In genomic region chr11:102106911-102107310, GRCm38 (mm10) we compare ENCODE assay signal across 15 mouse cellular contexts. TPM values are rescaled to one million over a fixed set of nuclear protein-coding genes. Genes with fewer than 3 reads are reported as not detected.
DNase-seq lines count a peak whose midpoint lies in the region; ATAC-seq and TF ChIP-seq lines count a peak whose summit lies in the region.
"Had no signal": no experiment of that assay in that cellular context is flagged by ENCODE, and none has a peak within 500 bp of the region (broad histone marks: within the 10 kb centered on the region; RNA-seq: fewer than 3 reads in every experiment).

No protein-coding gene starts in this region.

- 3% methylated on average over 21 of the region's 21 CpGs for WGBS in forebrain, embryonic 12.5 days
- 0% methylated on average over 21 of the region's 21 CpGs for WGBS in forebrain, embryonic 14.5 days
- 5% methylated on average over 21 of the region's 21 CpGs for WGBS in kidney, adult 2 months
- 2% methylated on average over 20 of the region's 21 CpGs for WGBS in intestine, postnatal 0 days

- DNase-seq in forebrain, embryonic 14.5 days (ENCODE audit: low spot score) = no peak
- peak; percentile 31 for DNase-seq in kidney, postnatal 10 days
- no peak for DNase-seq in kidney, adult 2 months
- peak; percentile 36 for DNase-seq in ES-CJ7 (ENCODE audit: low read depth, low spot score)
- DNase-seq in cerebellum, adult 11-12 months = no peak
- DNase-seq: adrenal gland, postnatal 36 days; cerebellum, adult 9-11 months; gastrocnemius, postnatal 10 days; kidney, adult 11 months had no signal

- no peak for TF ChIP-seq POLR2A in kidney, adult 2 months (IDR thresholded peaks at IDR 0.05; ENCODE audit: low read depth, low read length)

- 0 out of 2 replicates have a peak overlapping the region, but pooled peaks have one; percentile 1 for H3K4me3 ChIP-seq in forebrain, embryonic 12.5 days (replicated peaks)
- H3K4me3 ChIP-seq in forebrain, embryonic 14.5 days (ENCODE audit: low read depth, low read length) = no peak overlapping the region
- H3K4me3 ChIP-seq in kidney, adult 2 months (ENCODE audit: insufficient read depth, low read depth, low read length) = no peak overlapping the region
- H3K4me3 ChIP-seq in intestine, postnatal 0 days (ENCODE audit: low read depth, low read length) = 0 out of 2 replicates have a peak overlapping the region, but pooled peaks have one; percentile 7

- H3K27ac ChIP-seq in forebrain, embryonic 12.5 days = no peak overlapping the region
- H3K27ac ChIP-seq in forebrain, embryonic 14.5 days (ENCODE audit: low read depth, low read length) = no peak overlapping the region
- H3K27ac ChIP-seq in kidney, adult 2 months (ENCODE audit: insufficient read depth, low read depth, low read length) = no peak overlapping the region
- no peak overlapping the region for H3K27ac ChIP-seq in intestine, postnatal 0 days (ENCODE audit: low read depth, low read length)

- no peak for ATAC-seq in forebrain, embryonic 12.5 days (ENCODE audit: low FRiP score)
- ATAC-seq in forebrain, embryonic 14.5 days = no peak
- no peak for ATAC-seq in intestine, postnatal 0 days
- no peak for ATAC-seq in megakaryocyte-erythroid progenitor cell, adult 5-6 weeks (replicated peaks; ENCODE audit: low FRiP score, low TSS enrichment, poor library complexity, severe bottlenecking)
- ATAC-seq: Patski had no signal

- 0 out of 2 replicates have a peak, but pooled peaks cover 4% of the 10 kb centered on the region for H3K4me1 ChIP-seq in forebrain, embryonic 12.5 days
- no peaks in the 10 kb centered on the region for H3K4me1 ChIP-seq in forebrain, embryonic 14.5 days (ENCODE audit: control insufficient read depth, insufficient read depth, low read length)
- no peaks in the 10 kb centered on the region for H3K4me1 ChIP-seq in kidney, adult 2 months (ENCODE audit: control insufficient read depth, insufficient read depth, low read length)
- no peaks in the 10 kb centered on the region for H3K4me1 ChIP-seq in intestine, postnatal 0 days (replicated peaks; ENCODE audit: control insufficient read depth, insufficient read depth, low read length)

- H3K4me2 ChIP-seq in forebrain, embryonic 12.5 days = no peak overlapping the region; the same call in 1 of the 2 replicates
- H3K4me2 ChIP-seq in forebrain, embryonic 14.5 days (ENCODE audit: low read length) = no peak overlapping the region
- H3K4me2 ChIP-seq in intestine, postnatal 0 days (replicated peaks; ENCODE audit: low read depth) = 0 out of 2 replicates have a peak overlapping the region, but pooled peaks have one; percentile 24

- H3K9ac ChIP-seq in forebrain, embryonic 12.5 days = no peak overlapping the region
- no peak overlapping the region for H3K9ac ChIP-seq in forebrain, embryonic 14.5 days (ENCODE audit: low read length)
- no peak overlapping the region for H3K9ac ChIP-seq in intestine, postnatal 0 days (ENCODE audit: low read depth, low read length)

- TF ChIP-seq CTCF in kidney, adult 2 months (conservative IDR thresholded peaks at IDR 0.05; ENCODE audit: insufficient read depth, insufficient read length, low read depth, low read length) = no peak
- no peak for TF ChIP-seq CTCF in intestine, postnatal 0 days (IDR thresholded peaks at IDR 0.05; ENCODE audit: low read depth)

- no peaks in the 10 kb centered on the region for H3K36me3 ChIP-seq in forebrain, embryonic 12.5 days (replicated peaks)
- no peaks in the 10 kb centered on the region for H3K36me3 ChIP-seq in forebrain, embryonic 14.5 days (ENCODE audit: control insufficient read depth, insufficient read depth, low read length)
- no peaks in the 10 kb centered on the region for H3K36me3 ChIP-seq in kidney, adult 2 months (ENCODE audit: control insufficient read depth, insufficient read depth, low read length)
- no peaks in the 10 kb centered on the region for H3K36me3 ChIP-seq in intestine, postnatal 0 days (ENCODE audit: control insufficient read depth, insufficient read depth)

- no peaks in the 10 kb centered on the region for H3K9me3 ChIP-seq in forebrain, embryonic 12.5 days
- no peaks in the 10 kb centered on the region for H3K9me3 ChIP-seq in forebrain, embryonic 14.5 days (replicated peaks; ENCODE audit: control insufficient read depth, low read length)
- H3K9me3 ChIP-seq in intestine, postnatal 0 days (ENCODE audit: control insufficient read depth) = no peaks in the 10 kb centered on the region

- peaks cover 76% of the 10 kb centered on the region for H3K27me3 ChIP-seq in forebrain, embryonic 12.5 days
- H3K27me3 ChIP-seq in forebrain, embryonic 14.5 days (replicated peaks; ENCODE audit: control insufficient read depth, insufficient read depth, low read length) = peaks cover 52% of the 10 kb centered on the region
- H3K27me3 ChIP-seq in kidney, adult 2 months (replicated peaks; ENCODE audit: control insufficient read depth, insufficient read depth, low read length) = no peaks in the 10 kb centered on the region
- peaks cover 63% of the 10 kb centered on the region for H3K27me3 ChIP-seq in intestine, postnatal 0 days (replicated peaks; ENCODE audit: control insufficient read depth, insufficient read depth, low read length)

RNA-seq across cellular contexts. Expression of gene Pyy, which starts 0.7 kb away (rescaled TPM):
- polyA plus RNA-seq in forebrain, embryonic 12.5 days (2016; fragmentation: Nextera tagmentation; extraction: Ambion mirVana) = not detected in 2 replicates
- not detected in 2 replicates for polyA plus RNA-seq in forebrain, embryonic 14.5 days (2014; fragmentation: Nextera tagmentation; extraction: Ambion mirVana)
- polyA plus RNA-seq in kidney, adult 2 months (2012; rRNA removed) = not detected in 2 replicates
- polyA plus RNA-seq in intestine, postnatal 0 days (2015; fragmentation: Nextera tagmentation; extraction: Ambion mirVana) = 181 and 192 TPM in 2 replicates
- total RNA-seq in megakaryocyte-erythroid progenitor cell, adult 5-6 weeks (2014; fragmentation: Nextera tagmentation) = not detected in 2 replicates
- not detected in 2 replicates for total RNA-seq in megakaryocyte-erythroid progenitor cell, adult 5-6 weeks (2017)
- total RNA-seq: adrenal gland, postnatal 36 days; gastrocnemius, postnatal 10 days; left cerebral cortex, postnatal 25 days had no signal
- polyA plus RNA-seq: Patski had no signal

RNA-seq across cellular contexts. Expression of gene Ppy, which starts 5.8 kb away (rescaled TPM):
- not detected in 2 replicates for polyA plus RNA-seq in forebrain, embryonic 12.5 days (2016; fragmentation: Nextera tagmentation; extraction: Ambion mirVana)
- not detected in 2 replicates for polyA plus RNA-seq in forebrain, embryonic 14.5 days (2014; fragmentation: Nextera tagmentation; extraction: Ambion mirVana)
- polyA plus RNA-seq in kidney, adult 2 months (2012; rRNA removed) = not detected in 2 replicates
- 1.2 and 3.4 TPM in 2 replicates for polyA plus RNA-seq in intestine, postnatal 0 days (2015; fragmentation: Nextera tagmentation; extraction: Ambion mirVana)
- total RNA-seq in megakaryocyte-erythroid progenitor cell, adult 5-6 weeks (2014; fragmentation: Nextera tagmentation) = not detected in 2 replicates
- total RNA-seq in megakaryocyte-erythroid progenitor cell, adult 5-6 weeks (2017) = not detected in 2 replicates
- total RNA-seq: adrenal gland, postnatal 36 days; gastrocnemius, postnatal 10 days; left cerebral cortex, postnatal 25 days had no signal
- polyA plus RNA-seq: Patski; stomach, embryonic 14.5 days had no signal

RNA-seq across cellular contexts. Expression of gene Mpp2, which starts 18.6 kb away (rescaled TPM):
- polyA plus RNA-seq in forebrain, embryonic 12.5 days (2016; fragmentation: Nextera tagmentation; extraction: Ambion mirVana) = 24.9 and 27.9 TPM in 2 replicates
- 15.3 and 16.8 TPM in 2 replicates for polyA plus RNA-seq in forebrain, embryonic 14.5 days (2014; fragmentation: Nextera tagmentation; extraction: Ambion mirVana)
- 4.9 and 5.9 TPM in 2 replicates for polyA plus RNA-seq in kidney, adult 2 months (2012; rRNA removed)
- 1.7 and 2.2 TPM in 2 replicates for polyA plus RNA-seq in intestine, postnatal 0 days (2015; fragmentation: Nextera tagmentation; extraction: Ambion mirVana)
- 3.2 and 3.7 TPM in 2 replicates for total RNA-seq in megakaryocyte-erythroid progenitor cell, adult 5-6 weeks (2014; fragmentation: Nextera tagmentation)
- total RNA-seq in megakaryocyte-erythroid progenitor cell, adult 5-6 weeks (2017) = 3.1 and 4.2 TPM in 2 replicates

RNA-seq across cellular contexts. Expression of gene Nags, which starts 38.4 kb away (rescaled TPM):
- not detected in 2 replicates for polyA plus RNA-seq in forebrain, embryonic 12.5 days (2016; fragmentation: Nextera tagmentation; extraction: Ambion mirVana)
- 0.14 and 0.17 TPM in 2 replicates for polyA plus RNA-seq in forebrain, embryonic 14.5 days (2014; fragmentation: Nextera tagmentation; extraction: Ambion mirVana)
- 0.23 and 0.39 TPM in 2 replicates for polyA plus RNA-seq in kidney, adult 2 months (2012; rRNA removed)
- polyA plus RNA-seq in intestine, postnatal 0 days (2015; fragmentation: Nextera tagmentation; extraction: Ambion mirVana) = 37.9 and 40.4 TPM in 2 replicates
- 7.4 and 9.5 TPM in 2 replicates for total RNA-seq in megakaryocyte-erythroid progenitor cell, adult 5-6 weeks (2014; fragmentation: Nextera tagmentation)
- total RNA-seq in megakaryocyte-erythroid progenitor cell, adult 5-6 weeks (2017) = 1.6 and 2.1 TPM in 2 replicates
- total RNA-seq: gastrocnemius, postnatal 10 days; left cerebral cortex, postnatal 25 days had no signal
- polyA plus RNA-seq: Patski; stomach, embryonic 14.5 days had no signal

RNA-seq across cellular contexts. Expression of gene Tmem101, which starts 49.3 kb away (rescaled TPM):
- 35.7 and 36.3 TPM in 2 replicates for polyA plus RNA-seq in forebrain, embryonic 12.5 days (2016; fragmentation: Nextera tagmentation; extraction: Ambion mirVana)
- polyA plus RNA-seq in forebrain, embryonic 14.5 days (2014; fragmentation: Nextera tagmentation; extraction: Ambion mirVana) = 32.5 and 33.6 TPM in 2 replicates
- polyA plus RNA-seq in kidney, adult 2 months (2012; rRNA removed) = 17.7 and 18.3 TPM in 2 replicates
- 10.9 and 11.4 TPM in 2 replicates for polyA plus RNA-seq in intestine, postnatal 0 days (2015; fragmentation: Nextera tagmentation; extraction: Ambion mirVana)
- 4.7 and 9.3 TPM in 2 replicates for total RNA-seq in megakaryocyte-erythroid progenitor cell, adult 5-6 weeks (2014; fragmentation: Nextera tagmentation)
- total RNA-seq in megakaryocyte-erythroid progenitor cell, adult 5-6 weeks (2017) = 11.8 and 15.7 TPM in 2 replicates

Comparison
In these comparisons a context has a peak if more than half of its experiments do, and no peak if none do; other contexts are left out.
1. H3K4me3 ChIP-seq: peak in forebrain, embryonic 12.5 days (single experiment) and intestine, postnatal 0 days (single experiment); none in forebrain, embryonic 14.5 days (single experiment) and kidney, adult 2 months (single experiment).
2. DNase-seq: peak in kidney, postnatal 10 days (single experiment) and ES-CJ7 (single experiment); none in forebrain, embryonic 14.5 days (single experiment), kidney, adult 2 months (single experiment) and cerebellum, adult 11-12 months (single experiment).
3. RNA of gene Pyy, which starts 0.7 kb away (polyA plus RNA-seq): 181 to 192 TPM in intestine, postnatal 0 days; not detected in forebrain, embryonic 12.5 days, not detected in forebrain, embryonic 14.5 days and not detected in kidney, adult 2 months; every median in the first group is over 100 times any median in the second.